In genomic region chr11:93999276-93999675, GRCm38 (mm10) we compare ENCODE assay signal across 28 mouse cellular contexts. TPM values are rescaled to one million over a fixed set of nuclear protein-coding genes. Genes with fewer than 3 reads are reported as not detected.
A peak's percentile ranks its signal among the peaks of the same experiment; 100 is the strongest.
DNase-seq lines count a peak whose midpoint lies in the region; ATAC-seq lines count a peak whose summit lies in the region.
"Had no signal": no experiment of that assay in that cellular context is flagged by ENCODE, and none has a peak within 500 bp of the region (broad histone marks: within the 10 kb centered on the region; RNA-seq: fewer than 3 reads in every experiment).

No protein-coding gene starts in this region.

- DNase-seq in hindbrain, embryonic 10.5 days (ENCODE audit: low spot score) = no peak
- no peak for DNase-seq in midbrain, embryonic 11.5 days (ENCODE audit: low spot score, missing footprints)
- no peak for DNase-seq in yolk sac, embryonic 10.5 days (ENCODE audit: low spot score)
- DNase-seq: adrenal gland, adult 8-10 months; B cell, adult 2 months; cerebellum, adult 11-12 months; cerebellum, adult 9-11 months; embryo, embryonic 11 days; retina, postnatal 1 day; right cerebral cortex, postnatal 14 days; thymus, adult 2 months; thymus, postnatal 36 days had no signal

- H3K9me3 ChIP-seq in hindbrain, embryonic 13.5 days = no peaks in the 10 kb centered on the region
- H3K9me3 ChIP-seq in hindbrain, embryonic 10.5 days = 0 out of 2 replicates have a peak, but pooled peaks cover 3% of the 10 kb centered on the region
- H3K9me3 ChIP-seq in midbrain, embryonic 13.5 days = no peaks in the 10 kb centered on the region
- no peaks in the 10 kb centered on the region for H3K9me3 ChIP-seq in midbrain, embryonic 11.5 days (ENCODE audit: control insufficient read depth, low read length)
- H3K9me3 ChIP-seq in liver, embryonic 15.5 days (replicated peaks) = no peaks in the 10 kb centered on the region
- H3K9me3 ChIP-seq: embryonic facial prominence, embryonic 12.5 days; hindbrain, embryonic 12.5 days; kidney, embryonic 15.5 days; limb, embryonic 12.5 days; lung, embryonic 15.5 days; midbrain, embryonic 12.5 days; neural tube, embryonic 15.5 days had no signal

- no peaks in the 10 kb centered on the region for H3K36me3 ChIP-seq in hindbrain, embryonic 13.5 days
- H3K36me3 ChIP-seq in hindbrain, embryonic 10.5 days = peaks cover 9% of the 10 kb centered on the region; the same call in 1 of the 2 replicates
- H3K36me3 ChIP-seq in midbrain, embryonic 13.5 days = peaks cover 6% of the 10 kb centered on the region
- no peaks in the 10 kb centered on the region for H3K36me3 ChIP-seq in midbrain, embryonic 11.5 days (ENCODE audit: control insufficient read depth, insufficient read depth, low read length)
- no peaks in the 10 kb centered on the region for H3K36me3 ChIP-seq in liver, embryonic 15.5 days (replicated peaks)
- H3K36me3 ChIP-seq: embryonic facial prominence, embryonic 12.5 days; hindbrain, embryonic 12.5 days; kidney, embryonic 15.5 days; limb, embryonic 12.5 days; lung, embryonic 15.5 days; midbrain, embryonic 12.5 days; neural tube, embryonic 15.5 days had no signal

- no peak overlapping the region for H3K4me3 ChIP-seq in hindbrain, embryonic 13.5 days
- no peak overlapping the region for H3K4me3 ChIP-seq in hindbrain, embryonic 10.5 days
- H3K4me3 ChIP-seq in midbrain, embryonic 13.5 days (replicated peaks) = no peak overlapping the region
- H3K4me3 ChIP-seq in midbrain, embryonic 11.5 days (ENCODE audit: low read depth, low read length) = no peak overlapping the region
- H3K4me3 ChIP-seq in liver, embryonic 15.5 days (replicated peaks) = no peak overlapping the region
- H3K4me3 ChIP-seq: embryonic facial prominence, embryonic 12.5 days; hindbrain, embryonic 12.5 days; kidney, embryonic 15.5 days; layer of hippocampus, adult 2 months; left cerebral cortex, adult 2 months; limb, embryonic 12.5 days; lung, embryonic 15.5 days; midbrain, embryonic 12.5 days; neural tube, embryonic 15.5 days had no signal

- H3K9ac ChIP-seq in hindbrain, embryonic 13.5 days = 0 out of 2 replicates have a peak overlapping the region, but pooled peaks have one; percentile 16
- H3K9ac ChIP-seq in midbrain, embryonic 13.5 days (replicated peaks) = 0 out of 2 replicates have a peak overlapping the region, but pooled peaks have one; percentile 2
- no peak overlapping the region for H3K9ac ChIP-seq in midbrain, embryonic 11.5 days (ENCODE audit: low read length)
- H3K9ac ChIP-seq in liver, embryonic 15.5 days = 0 out of 2 replicates have a peak overlapping the region, but pooled peaks have one; percentile 21
- H3K9ac ChIP-seq: embryonic facial prominence, embryonic 12.5 days; hindbrain, embryonic 12.5 days; kidney, embryonic 15.5 days; limb, embryonic 12.5 days; liver, embryonic 14.5 days; lung, embryonic 15.5 days; midbrain, embryonic 12.5 days had no signal

- no peak for ATAC-seq in hindbrain, embryonic 13.5 days (ENCODE audit: low FRiP score)
- ATAC-seq in midbrain, embryonic 13.5 days = no peak
- no peak for ATAC-seq in midbrain, embryonic 11.5 days (ENCODE audit: low FRiP score)
- no peak for ATAC-seq in liver, embryonic 15.5 days (ENCODE audit: insufficient read depth)
- ATAC-seq: activated CD4-positive, CD25-positive, alpha-beta regulatory T cell, adult 4 months; forebrain, embryonic 16.5 days; intestine, embryonic 16.5 days had no signal

- H3K27me3 ChIP-seq in hindbrain, embryonic 13.5 days = no peaks in the 10 kb centered on the region
- H3K27me3 ChIP-seq in hindbrain, embryonic 10.5 days (ENCODE audit: insufficient read depth, poor library complexity, severe bottlenecking) = no peaks in the 10 kb centered on the region
- H3K27me3 ChIP-seq in midbrain, embryonic 13.5 days = no peaks in the 10 kb centered on the region
- H3K27me3 ChIP-seq in midbrain, embryonic 11.5 days (ENCODE audit: control insufficient read depth, insufficient read depth, low read length) = no peaks in the 10 kb centered on the region
- no peaks in the 10 kb centered on the region for H3K27me3 ChIP-seq in liver, embryonic 15.5 days
- H3K27me3 ChIP-seq: embryonic facial prominence, embryonic 12.5 days; hindbrain, embryonic 12.5 days; kidney, embryonic 15.5 days; limb, embryonic 12.5 days; lung, embryonic 15.5 days; midbrain, embryonic 12.5 days; neural tube, embryonic 15.5 days had no signal

- H3K4me1 ChIP-seq in hindbrain, embryonic 13.5 days (replicated peaks) = peaks cover 37% of the 10 kb centered on the region
- H3K4me1 ChIP-seq in hindbrain, embryonic 10.5 days (replicated peaks) = peaks cover 40% of the 10 kb centered on the region
- H3K4me1 ChIP-seq in midbrain, embryonic 13.5 days (replicated peaks) = peaks cover 43% of the 10 kb centered on the region
- peaks cover 15% of the 10 kb centered on the region for H3K4me1 ChIP-seq in midbrain, embryonic 11.5 days (ENCODE audit: control insufficient read depth, insufficient read depth, low read length)
- H3K4me1 ChIP-seq in liver, embryonic 15.5 days (replicated peaks) = peaks cover 49% of the 10 kb centered on the region

- H3K4me2 ChIP-seq in hindbrain, embryonic 13.5 days = no peak overlapping the region
- no peak overlapping the region for H3K4me2 ChIP-seq in midbrain, embryonic 13.5 days (replicated peaks)
- no peak overlapping the region for H3K4me2 ChIP-seq in midbrain, embryonic 11.5 days
- no peak overlapping the region for H3K4me2 ChIP-seq in liver, embryonic 15.5 days
- H3K4me2 ChIP-seq: embryonic facial prominence, embryonic 12.5 days; hindbrain, embryonic 12.5 days; kidney, embryonic 15.5 days; limb, embryonic 12.5 days; lung, embryonic 15.5 days; neural tube, embryonic 15.5 days had no signal

- H3K27ac ChIP-seq in hindbrain, embryonic 13.5 days = no peak overlapping the region
- no peak overlapping the region for H3K27ac ChIP-seq in hindbrain, embryonic 10.5 days
- no peak overlapping the region for H3K27ac ChIP-seq in midbrain, embryonic 13.5 days
- H3K27ac ChIP-seq in midbrain, embryonic 11.5 days (ENCODE audit: low read depth, low read length) = no peak overlapping the region
- H3K27ac ChIP-seq in liver, embryonic 15.5 days (replicated peaks) = no peak overlapping the region
- H3K27ac ChIP-seq: embryonic facial prominence, embryonic 12.5 days; hindbrain, embryonic 12.5 days; kidney, embryonic 15.5 days; layer of hippocampus, adult 2 months; left cerebral cortex, adult 2 months; limb, embryonic 12.5 days; liver, embryonic 14.5 days; lung, embryonic 15.5 days; midbrain, embryonic 12.5 days; neural tube, embryonic 15.5 days had no signal

RNA-seq across cellular contexts. Expression of gene Spag9, which starts 3.4 kb away (rescaled TPM):
- 96.8 and 98.6 TPM in 2 replicates for polyA plus RNA-seq in hindbrain, embryonic 13.5 days (2015; fragmentation: Nextera tagmentation; extraction: Ambion mirVana)
- polyA plus RNA-seq in hindbrain, embryonic 10.5 days (2016; fragmentation: Nextera tagmentation; extraction: Ambion mirVana) = 62.5 and 70.1 TPM in 2 replicates
- polyA plus RNA-seq in midbrain, embryonic 13.5 days (2015; fragmentation: Nextera tagmentation; extraction: Ambion mirVana) = 108 and 109 TPM in 2 replicates
- polyA plus RNA-seq in midbrain, embryonic 11.5 days (2014; fragmentation: Nextera tagmentation; extraction: Ambion mirVana) = 107 and 118 TPM in 2 replicates
- 9.2 and 10.4 TPM in 2 replicates for polyA plus RNA-seq in liver, embryonic 15.5 days (2015; fragmentation: Nextera tagmentation; extraction: Ambion mirVana)

RNA-seq across cellular contexts. Expression of gene Nme1, which starts 31.0 kb away (rescaled TPM):
- 340 and 371 TPM in 2 replicates for polyA plus RNA-seq in hindbrain, embryonic 13.5 days (2015; fragmentation: Nextera tagmentation; extraction: Ambion mirVana)
- 314 and 317 TPM in 2 replicates for polyA plus RNA-seq in hindbrain, embryonic 10.5 days (2016; fragmentation: Nextera tagmentation; extraction: Ambion mirVana)
- 383 and 407 TPM in 2 replicates for polyA plus RNA-seq in midbrain, embryonic 13.5 days (2015; fragmentation: Nextera tagmentation; extraction: Ambion mirVana)
- polyA plus RNA-seq in midbrain, embryonic 11.5 days (2014; fragmentation: Nextera tagmentation; extraction: Ambion mirVana) = 200 and 215 TPM in 2 replicates
- 105 and 107 TPM in 2 replicates for polyA plus RNA-seq in liver, embryonic 15.5 days (2015; fragmentation: Nextera tagmentation; extraction: Ambion mirVana)

RNA-seq across cellular contexts. Expression of gene Gm20390, which starts 31.2 kb away (rescaled TPM):
- 351 and 358 TPM in 2 replicates for polyA plus RNA-seq in hindbrain, embryonic 13.5 days (2015; fragmentation: Nextera tagmentation; extraction: Ambion mirVana)
- polyA plus RNA-seq in hindbrain, embryonic 10.5 days (2016; fragmentation: Nextera tagmentation; extraction: Ambion mirVana) = 482 and 501 TPM in 2 replicates
- polyA plus RNA-seq in midbrain, embryonic 13.5 days (2015; fragmentation: Nextera tagmentation; extraction: Ambion mirVana) = 331 and 360 TPM in 2 replicates
- 345 and 375 TPM in 2 replicates for polyA plus RNA-seq in midbrain, embryonic 11.5 days (2014; fragmentation: Nextera tagmentation; extraction: Ambion mirVana)
- 187 and 209 TPM in 2 replicates for polyA plus RNA-seq in liver, embryonic 15.5 days (2015; fragmentation: Nextera tagmentation; extraction: Ambion mirVana)

RNA-seq across cellular contexts. Expression of gene Nme2, which starts 43.2 kb away (rescaled TPM):
- 80.5 and 81.5 TPM in 2 replicates for polyA plus RNA-seq in hindbrain, embryonic 13.5 days (2015; fragmentation: Nextera tagmentation; extraction: Ambion mirVana)
- polyA plus RNA-seq in hindbrain, embryonic 10.5 days (2016; fragmentation: Nextera tagmentation; extraction: Ambion mirVana) = 129 and 138 TPM in 2 replicates
- 63.8 and 79.7 TPM in 2 replicates for polyA plus RNA-seq in midbrain, embryonic 13.5 days (2015; fragmentation: Nextera tagmentation; extraction: Ambion mirVana)
- 142 and 144 TPM in 2 replicates for polyA plus RNA-seq in midbrain, embryonic 11.5 days (2014; fragmentation: Nextera tagmentation; extraction: Ambion mirVana)
- 102 and 125 TPM in 2 replicates for polyA plus RNA-seq in liver, embryonic 15.5 days (2015; fragmentation: Nextera tagmentation; extraction: Ambion mirVana)
